Mouse (Mus musculus) intestine, postnatal 0 days (tissue): ENCODE measurements around the gene Klhdc10. TPM values are rescaled to one million over a fixed set of nuclear protein-coding genes. Genes with fewer than 3 reads are reported as not detected.
A peak's percentile ranks its signal among the peaks of the same experiment; 100 is the strongest.

Source experiments
- ATAC-seq: fragments of 200-750 bp; cut with Nextera tagmentation; 2 replicates; pipeline ENCODE4 v1.8.0; 2017; ENCODE audit warnings: mild to moderate bottlenecking, moderate TSS enrichment, moderate library complexity
- H3K27ac ChIP-seq: fragments of 300-500 bp; sonication (generic); 2 replicates; pipeline ENCODE4 v1.5.1; 2014; ENCODE audit warnings: mild to moderate bottlenecking, low read depth, low read length, moderate library complexity
- H3K27me3 ChIP-seq: fragments of 300-500 bp; sonication (generic); replicated peaks from 2 replicates; pipeline ENCODE4 v1.6.1; 2014; ENCODE audit warnings: low read length, mixed read lengths; ENCODE audit not compliant: control insufficient read depth, insufficient read depth
- H3K36me3 ChIP-seq: fragments of 300-500 bp; sonication (generic); 2 replicates; pipeline ENCODE4 v1.6.1; 2014; ENCODE audit warnings: mild to moderate bottlenecking, moderate library complexity; ENCODE audit not compliant: control insufficient read depth, insufficient read depth
- H3K4me1 ChIP-seq: fragments of 300-500 bp; sonication (generic); replicated peaks from 2 replicates; pipeline ENCODE4 v1.6.1; 2014; ENCODE audit warnings: antibody characterized with exemption, low read length, mixed read lengths; ENCODE audit not compliant: control insufficient read depth, insufficient read depth
- H3K4me2 ChIP-seq: fragments of 300-500 bp; sonication (generic); replicated peaks from 2 replicates; pipeline ENCODE4 v1.6.1; 2014; ENCODE audit warnings: low read depth, mild to moderate bottlenecking, moderate library complexity
- H3K4me3 ChIP-seq: fragments of 300-500 bp; sonication (generic); 2 replicates; pipeline ENCODE4 v1.5.1; 2014; ENCODE audit warnings: low read depth, low read length
- H3K9ac ChIP-seq: fragments of 300-500 bp; sonication (generic); 2 replicates; pipeline ENCODE4 v1.6.1; 2014; ENCODE audit warnings: mild to moderate bottlenecking, low read depth, low read length
- H3K9me3 ChIP-seq: fragments of 300-500 bp; sonication (generic); 2 replicates; pipeline ENCODE4 v1.6.1; 2016; ENCODE audit warnings: mixed run types; ENCODE audit not compliant: control insufficient read depth
- CTCF ChIP-seq: sonication (generic); IDR thresholded peaks from 2 replicates; pipeline ENCODE4 v1.5.1; 2016; ENCODE audit warnings: low read depth, mild to moderate bottlenecking, control low read depth, antibody characterized with exemption, moderate library complexity
- WGBS: fragments of 180-500 bp; shearing (Covaris S2); extraction: QIAGEN DNeasy Blood & Tissue Kit; methylation state at CpG from one replicate; pipeline ENCODE4 v1.1.7; 2014; 5-methylcytosine and 5-hydroxymethylcytosine counted together
- polyA plus RNA-seq: library from polyadenylated mRNA; unstranded; fragments of >200 nt; fragmentation: Nextera tagmentation; extraction: Ambion mirVana; gene quantifications from 2 replicates; pipeline ENCODE4 v1.2.1, GENCODE M21; 2015

Gene Klhdc10
- polyA plus RNA-seq, 1 experiment from 2014 or later = 6.2 TPM

DNA sequence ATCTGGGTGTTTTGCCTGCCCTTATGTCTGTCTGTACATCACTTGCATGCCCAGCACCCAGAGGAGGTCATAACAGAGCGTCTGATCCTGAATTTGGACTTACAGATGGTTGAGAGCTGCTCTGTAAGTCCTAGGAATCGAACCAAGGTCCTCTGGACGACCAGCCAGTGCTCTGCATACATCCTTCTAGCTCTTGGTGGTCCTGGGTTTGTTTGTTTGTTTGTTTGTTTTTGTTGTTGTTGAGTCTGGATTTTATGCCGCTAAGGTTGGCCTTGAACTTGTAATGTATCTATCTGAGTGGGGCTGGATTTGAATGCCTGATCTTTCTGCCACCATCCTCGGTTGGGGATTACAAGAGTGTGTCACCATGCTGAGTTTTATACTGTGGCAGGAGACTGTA lies 1.5 kb upstream of the Klhdc10 start:
- no peak for ATAC-seq
- H3K36me3 ChIP-seq = no peaks in the 10 kb centered on the region
- H3K9ac ChIP-seq = no peak overlapping the region
- H3K4me2 ChIP-seq = no peak overlapping the region
- no peaks in the 10 kb centered on the region for H3K4me1 ChIP-seq
- no peaks in the 10 kb centered on the region for H3K27me3 ChIP-seq
- H3K9me3 ChIP-seq = no peaks in the 10 kb centered on the region
- 80% methylated on average over 5 of the region's 5 CpGs for WGBS
- no peak for TF ChIP-seq CTCF
- no peak overlapping the region for H3K27ac ChIP-seq
- no peak overlapping the region for H3K4me3 ChIP-seq

DNA sequence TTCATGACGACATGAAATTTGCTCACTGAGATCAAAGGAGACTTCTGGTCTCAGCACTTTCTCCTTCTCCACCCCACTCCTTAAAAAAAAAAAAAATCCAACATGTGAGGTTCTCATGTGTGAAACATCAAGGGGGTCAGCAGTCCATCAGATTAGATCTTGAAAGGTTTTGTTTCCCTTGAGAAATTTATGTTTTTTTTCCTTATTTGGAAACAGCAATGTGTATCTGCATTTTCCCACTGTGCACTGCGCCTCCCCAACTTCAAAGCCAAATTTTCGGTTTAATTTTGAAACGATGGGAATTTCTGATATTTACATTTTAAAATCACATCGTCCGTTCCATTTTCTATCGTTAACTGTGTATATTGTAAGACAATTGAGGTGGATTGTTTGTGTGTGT lies 952 bp upstream of the Klhdc10 start:
- Histone ChIP-seq H3K9me3 (no peaks in the 10 kb centered on the region), H3K27ac (no peak overlapping the region), H3K4me3 (peak overlapping the region; percentile 100), H3K4me1 (no peaks in the 10 kb centered on the region), H3K4me2 (peak overlapping the region; percentile 75), H3K9ac (peak overlapping the region; percentile 91), H3K27me3 (no peaks in the 10 kb centered on the region), H3K36me3 (no peaks in the 10 kb centered on the region)
- WGBS = 2% methylated on average over 7 of the region's 7 CpGs
- no peak for ATAC-seq
- no peak for TF ChIP-seq CTCF

DNA sequence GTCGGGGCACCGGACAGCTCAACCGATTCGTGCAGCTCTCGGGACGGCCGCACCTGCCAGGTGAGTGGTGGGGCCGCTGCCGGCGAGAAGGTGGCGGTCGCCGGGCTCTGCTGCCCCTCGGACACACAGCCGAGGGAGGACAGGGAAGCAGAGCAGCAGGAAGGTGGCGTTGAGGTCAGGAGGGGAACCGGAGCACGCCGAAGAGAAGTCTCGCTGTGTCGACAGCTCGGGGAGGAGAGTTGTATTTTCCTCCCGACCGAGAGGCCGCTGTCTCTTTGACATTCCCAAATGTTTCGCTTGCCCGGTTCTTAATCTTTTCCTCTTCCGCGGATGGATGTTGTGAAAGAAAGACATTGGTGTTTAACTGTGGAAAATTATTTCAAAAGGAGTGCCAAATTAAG lies 423 bp downstream of the Klhdc10 start:
- Histone ChIP-seq H3K36me3 (no peaks in the 10 kb centered on the region), H3K9me3 (no peaks in the 10 kb centered on the region), H3K4me1 (no peaks in the 10 kb centered on the region), H3K27me3 (no peaks in the 10 kb centered on the region), H3K4me2 (peak overlapping the region; percentile 75), H3K9ac (peak overlapping the region; percentile 91), H3K4me3 (peak overlapping the region; percentile 100), H3K27ac (peak overlapping the region; percentile 93)
- TF ChIP-seq CTCF = 0 out of 2 replicates have a peak, but pooled peaks have one; percentile 14
- WGBS = under 1% methylated on average over 29 of the region's 29 CpGs
- peak; percentile 42 for ATAC-seq

DNA sequence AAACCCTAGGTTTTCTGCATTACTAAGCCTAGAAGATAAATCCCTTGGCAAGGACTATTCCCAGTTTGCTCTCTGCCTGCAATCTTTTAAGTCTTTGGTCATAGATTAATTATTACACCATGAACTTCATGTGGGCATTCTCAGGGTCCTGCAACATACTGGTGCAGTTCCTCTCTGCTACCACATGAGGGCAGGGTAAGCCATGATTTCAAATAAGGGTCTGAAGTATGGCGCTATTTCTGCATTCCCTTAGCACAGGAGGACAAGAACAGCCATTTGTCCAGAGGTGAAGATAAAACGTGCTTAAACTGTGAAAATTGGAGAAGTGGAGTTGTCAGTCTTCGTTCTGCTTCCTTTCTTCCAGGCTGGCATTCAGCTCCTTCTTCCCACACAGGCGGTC lies 1.8 kb downstream of the Klhdc10 start:
- Histone ChIP-seq H3K9me3 (no peaks in the 10 kb centered on the region), H3K9ac (no peak overlapping the region), H3K27me3 (no peaks in the 10 kb centered on the region), H3K4me3 (no peak overlapping the region), H3K27ac (no peak overlapping the region), H3K36me3 (no peaks in the 10 kb centered on the region), H3K4me2 (no peak overlapping the region; the same call in 1 of the 2 replicates), H3K4me1 (no peaks in the 10 kb centered on the region)
- peak; percentile 96 for TF ChIP-seq CTCF
- no peak for ATAC-seq
- WGBS = 20% methylated on average over 4 of the region's 4 CpGs

DNA sequence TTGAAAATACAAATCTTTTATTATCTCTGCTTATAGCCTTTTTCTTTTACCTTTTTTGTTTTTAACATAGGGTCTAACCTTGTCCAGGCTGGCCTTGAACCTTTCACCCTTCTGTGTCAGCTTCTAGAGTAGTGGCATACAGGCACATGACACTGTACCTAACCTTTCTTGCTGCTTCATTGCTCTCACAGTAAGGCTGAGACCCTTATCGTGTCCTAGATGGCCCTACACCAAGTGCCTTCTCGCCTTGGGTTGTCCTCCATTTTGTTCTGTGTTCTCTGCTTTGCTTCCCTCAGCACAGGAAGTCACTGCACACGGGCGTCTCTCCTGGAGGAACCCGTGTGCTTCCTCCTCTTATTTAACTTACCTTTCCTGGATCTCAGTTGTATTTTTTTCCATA lies 3.0 kb downstream of the Klhdc10 start:
- H3K9ac ChIP-seq = no peak overlapping the region
- H3K4me2 ChIP-seq = no peak overlapping the region
- no peaks in the 10 kb centered on the region for H3K4me1 ChIP-seq
- no peaks in the 10 kb centered on the region for H3K36me3 ChIP-seq
- ATAC-seq = no peak
- no peak overlapping the region for H3K4me3 ChIP-seq
- TF ChIP-seq CTCF = no peak
- H3K27ac ChIP-seq = no peak overlapping the region
- no peaks in the 10 kb centered on the region for H3K27me3 ChIP-seq
- no peaks in the 10 kb centered on the region for H3K9me3 ChIP-seq
- WGBS = 74% methylated on average over 5 of the region's 5 CpGs

DNA sequence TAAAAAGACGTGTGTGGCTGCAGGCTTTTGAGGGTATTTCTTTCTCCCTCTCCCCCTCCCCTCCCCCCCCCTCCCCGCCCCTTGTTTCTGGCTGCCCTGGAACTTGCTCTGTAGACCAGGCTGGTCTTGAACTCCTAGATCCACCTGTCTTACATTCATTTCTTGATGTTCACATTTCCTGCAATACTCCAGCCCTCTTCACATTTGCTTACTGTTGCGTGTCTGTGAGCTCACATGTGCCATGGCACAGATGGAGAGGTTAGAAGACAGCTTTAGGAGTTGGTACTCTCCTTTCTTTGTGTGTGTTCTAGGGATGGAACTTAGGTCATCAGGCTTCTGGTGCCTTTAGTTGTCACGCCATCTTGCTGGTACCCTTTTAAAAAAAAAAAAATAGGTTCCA lies 6.6 kb downstream of the Klhdc10 start:
- no peak overlapping the region for H3K9ac ChIP-seq
- WGBS = 89% methylated on average over 4 of the region's 4 CpGs
- no peak overlapping the region for H3K4me2 ChIP-seq
- H3K4me1 ChIP-seq = no peaks in the 10 kb centered on the region
- no peaks in the 10 kb centered on the region for H3K36me3 ChIP-seq
- TF ChIP-seq CTCF = no peak
- no peak overlapping the region for H3K4me3 ChIP-seq
- no peak overlapping the region for H3K27ac ChIP-seq
- H3K9me3 ChIP-seq = no peaks in the 10 kb centered on the region
- no peak for ATAC-seq
- H3K27me3 ChIP-seq = no peaks in the 10 kb centered on the region
